Mouse (Mus musculus) CH12.LX (cell line): ENCODE measurements around the gene 3830406C13Rik. TPM values are rescaled to one million over a fixed set of nuclear protein-coding genes. Genes with fewer than 3 reads are reported as not detected.

ENCODE experiments used
- DNase-seq: peaks from one replicate; pipeline ENCODE4 v3.0.0-alpha.2; 2013; ENCODE audit errors: extremely low read depth
- H3K27ac ChIP-seq: 2 replicates; pipeline ENCODE4 v1.5.1; 2012; ENCODE audit warnings: low read depth, mild to moderate bottlenecking, control low read depth, moderate library complexity; ENCODE audit not compliant: insufficient read depth
- H3K27me3 ChIP-seq: replicated peaks from 2 replicates; pipeline ENCODE3; 2012; ENCODE audit warnings: inconsistent platforms
- H3K36me3 ChIP-seq, 2 experiments: replicated peaks in 1 of 2; 2 replicates each; pipeline versions ENCODE3 to v1.6.1; 2012; ENCODE audit warnings: inconsistent platforms in 1 of 2, low read length in 1 of 2, mild to moderate bottlenecking in 1 of 2, mixed read lengths in 1 of 2, moderate library complexity in 1 of 2; ENCODE audit not compliant: control insufficient read depth in 1 of 2, insufficient read depth in 1 of 2
- H3K4me1 ChIP-seq, 2 experiments: 2 replicates each; pipeline ENCODE4 v1.6.1; 2012; ENCODE audit warnings: inconsistent platforms in 1 of 2, moderate library complexity in 1 of 2; ENCODE audit not compliant: insufficient read depth in 2 of 2, control insufficient read depth in 1 of 2
- H3K4me2 ChIP-seq: 2 replicates; pipeline ENCODE4 v1.6.1; 2012; ENCODE audit warnings: low read depth, mild to moderate bottlenecking, control low read depth; ENCODE audit not compliant: poor library complexity, insufficient read depth, severe bottlenecking
- H3K4me3 ChIP-seq, 3 experiments: fragments of 150-350 bp in 1 of 3; sonication (generic) in 1 of 3; replicated peaks in 1 of 3; 2 replicates each; pipeline versions ENCODE3 to v1.5.1; 2011 to 2012; ENCODE audit warnings: low read depth in 2 of 3, low read length in 2 of 3, mild to moderate bottlenecking in 2 of 3, moderate library complexity in 2 of 3, control low read depth in 1 of 3, improper control_type of control experiment in 1 of 3, inconsistent platforms in 1 of 3, mixed read lengths in 1 of 3; ENCODE audit not compliant: poor library complexity in 1 of 3
- H3K79me2 ChIP-seq: replicated peaks from 2 replicates; pipeline ENCODE4 v1.6.1; 2012; ENCODE audit warnings: mild to moderate bottlenecking, moderate library complexity; ENCODE audit not compliant: control insufficient read depth, poor library complexity, insufficient read depth, severe bottlenecking; ENCODE audit errors: extremely low read depth
- H3K9ac ChIP-seq: 2 replicates; pipeline ENCODE4 v1.6.1; 2012; ENCODE audit warnings: low read depth, mild to moderate bottlenecking, control low read depth, moderate library complexity; ENCODE audit not compliant: insufficient read depth
- H3K9me3 ChIP-seq: replicated peaks from 2 replicates; pipeline ENCODE3; 2012; ENCODE audit warnings: low read length, inconsistent platforms, mixed read lengths
- BHLHE40 ChIP-seq: IDR thresholded peaks from 2 replicates; pipeline ENCODE4 v1.6.1; 2011; ENCODE audit warnings: mild to moderate bottlenecking, low read depth, low read length, improper control_type of control experiment
- CHD2 ChIP-seq: IDR thresholded peaks from 2 replicates; pipeline ENCODE4 v1.6.1; 2011; ENCODE audit warnings: low read length, improper control_type of control experiment
- E2F4 ChIP-seq: IDR thresholded peaks from 2 replicates; pipeline ENCODE4 v1.6.1; 2011; ENCODE audit warnings: low read depth, low read length, improper control_type of control experiment; ENCODE audit not compliant: insufficient replicate concordance
- GABPA ChIP-seq: IDR thresholded peaks from 2 replicates; pipeline ENCODE4 v1.6.1; 2012; ENCODE audit warnings: low read depth, low read length, improper control_type of control experiment, inconsistent platforms; ENCODE audit not compliant: insufficient replicate concordance
- HCFC1 ChIP-seq: IDR thresholded peaks from 2 replicates; pipeline ENCODE4 v1.6.1; 2012; ENCODE audit warnings: low read depth, mild to moderate bottlenecking, inconsistent platforms, low read length, improper control_type of control experiment
- JUN ChIP-seq: IDR thresholded peaks from 2 replicates; pipeline ENCODE4 v1.6.1; 2011; ENCODE audit warnings: low read depth, mild to moderate bottlenecking, low read length, improper control_type of control experiment, moderate library complexity; ENCODE audit not compliant: insufficient read depth
- JUND ChIP-seq: conservative IDR thresholded peaks from 2 replicates; pipeline ENCODE4 v1.6.1; 2011; ENCODE audit warnings: low read depth, low read length, improper control_type of control experiment
- KAT2A ChIP-seq: IDR thresholded peaks from 2 replicates; pipeline ENCODE4 v1.6.1; 2012; ENCODE audit warnings: low read length, improper control_type of control experiment, inconsistent platforms; ENCODE audit not compliant: insufficient replicate concordance
- MAFK ChIP-seq: IDR thresholded peaks from 2 replicates; pipeline ENCODE4 v1.6.1; 2011; ENCODE audit warnings: low read length, improper control_type of control experiment; ENCODE audit not compliant: insufficient replicate concordance
- MXI1 ChIP-seq: IDR thresholded peaks from 2 replicates; pipeline ENCODE4 v1.6.1; 2011; ENCODE audit warnings: mild to moderate bottlenecking, low read depth, low read length, improper control_type of control experiment
- PAX5 ChIP-seq: IDR thresholded peaks from 2 replicates; pipeline ENCODE4 v1.6.1; 2012; ENCODE audit warnings: low read length, inconsistent platforms, mixed read lengths
- SIN3A ChIP-seq: IDR thresholded peaks from 2 replicates; pipeline ENCODE4 v1.6.1; 2012; ENCODE audit warnings: low read length, improper control_type of control experiment, inconsistent platforms
- UBTF ChIP-seq: IDR thresholded peaks from 2 replicates; pipeline ENCODE4 v1.6.1; 2012; ENCODE audit warnings: low read depth, mild to moderate bottlenecking, inconsistent platforms, low read length, improper control_type of control experiment, moderate library complexity
- ZC3H11A ChIP-seq: IDR thresholded peaks from 2 replicates; pipeline ENCODE4 v1.6.1; 2012; ENCODE audit warnings: low read depth, mild to moderate bottlenecking, inconsistent platforms, low read length, improper control_type of control experiment
- ZMIZ1 ChIP-seq: IDR thresholded peaks from 2 replicates; pipeline ENCODE4 v1.6.1; 2012; ENCODE audit warnings: low read depth, mild to moderate bottlenecking, inconsistent platforms, low read length, improper control_type of control experiment
- dilution Hi-C: fragments of 300-500 bp; cut with MboI; formaldehyde crosslinking; loops from 2 replicates; pipeline ENCODE4 v1.14.3; 2020; ENCODE audit warnings: low sequenced_read_pairs; ENCODE audit not compliant: extremely low pct_unique_long_range_greater_than_20kb, extremely low pct_ligation_motif_present
- in situ Hi-C: fragments of 300-500 bp; cut with MboI; formaldehyde crosslinking; loops from 3 replicates; pipeline ENCODE4 v1.14.3; 2019; ENCODE audit warnings: low sequenced_read_pairs, low pct_ligation_motif_present, low pct_unique_long_range_greater_than_20kb, mixed read lengths
- polyA plus RNA-seq: library from polyadenylated mRNA; unstranded; fragments of >175 nt; gene quantifications from 2 replicates; pipeline ENCODE4 v1.2.1, GENCODE M21; 2012; ENCODE audit warnings: low read depth; ENCODE audit not compliant: insufficient read length
- total RNA-seq, 2 experiments: library from RNA; depleted of rRNA; stranded (reverse); fragments of 300-350 nt in 1 of 2; fragments of >200 nt in 1 of 2; gene quantifications; 2 replicates each; pipeline ENCODE4 v1.2.3; 2012 to 2014

Gene 3830406C13Rik
- total and polyA plus RNA-seq, 3 experiments: 14.5 to 28.7 (median 27.8) TPM

DNA sequence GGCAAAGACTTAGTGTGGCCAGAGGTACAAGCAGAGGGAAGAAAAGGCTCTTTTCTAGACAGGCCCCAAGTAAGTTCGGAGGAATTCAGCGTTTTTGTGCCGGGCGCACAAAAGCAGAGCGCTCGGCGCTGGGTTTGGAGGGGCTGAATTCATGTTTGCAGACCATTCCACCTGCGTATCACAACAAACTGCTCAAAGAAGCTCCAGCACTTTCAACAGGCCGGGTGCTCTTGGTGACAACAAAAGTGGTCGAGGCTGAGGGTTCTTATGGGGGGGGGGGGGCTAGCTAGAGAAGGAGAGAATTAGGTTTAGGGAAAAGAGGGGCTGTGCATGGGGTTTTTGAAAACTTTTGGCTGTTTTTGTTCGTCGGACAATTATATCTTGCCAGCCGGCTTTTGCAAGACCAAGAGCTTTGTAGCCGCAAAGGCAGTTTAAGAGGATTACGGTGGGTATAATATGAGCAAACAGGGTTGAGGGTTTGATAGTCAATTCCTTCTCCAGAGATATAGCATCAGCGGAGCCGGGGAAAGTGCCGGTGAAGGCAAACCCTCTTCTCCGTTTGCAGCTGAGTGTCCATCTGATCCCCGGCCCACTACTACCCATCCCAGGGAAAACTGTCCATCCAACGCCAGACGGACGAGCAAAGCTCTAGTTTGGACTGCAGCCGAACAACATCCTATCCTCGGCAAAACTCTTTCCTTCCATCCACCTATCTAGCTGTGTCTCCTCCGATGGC, 63.1 kb downstream of the 3830406C13Rik start:
- H3K27ac ChIP-seq: no peak overlapping the region
- no peak overlapping the region for H3K4me2 ChIP-seq
- peaks cover 22% of the 10 kb centered on the region for H3K9me3 ChIP-seq
- H3K79me2 ChIP-seq: no peaks in the 10 kb centered on the region
- no peak for TF ChIP-seq ZC3H11A
- no peak for TF ChIP-seq HCFC1
- TF ChIP-seq CHD2: no peak
- TF ChIP-seq MXI1: no peak
- in situ Hi-C loops (no loop called here), dilution Hi-C loops (no loop called here)
- no peak overlapping the region for H3K9ac ChIP-seq
- H3K27me3 ChIP-seq: no peaks in the 10 kb centered on the region
- no peak overlapping the region for H3K4me3 ChIP-seq
- DNase-seq: no peak
- no peaks in the 10 kb centered on the region for H3K36me3 ChIP-seq
- H3K4me1 ChIP-seq: no peaks in the 10 kb centered on the region

- Histone ChIP-seq H3K27ac (no peak within 1 kb of the TSS), H3K4me2 (no peak within 1 kb of the TSS), H3K4me1 (no peaks in the 10 kb centered on the region), H3K79me2 (no peaks in the 10 kb centered on the region), H3K36me3 (no peaks in the 10 kb centered on the region), H3K9ac (no peak within 1 kb of the TSS), H3K4me3 (no peak within 1 kb of the TSS), H3K27me3 (no peaks in the 10 kb centered on the region), H3K9me3 (peaks cover 22% of the 10 kb centered on the region)
- dilution Hi-C loops (no loop called here), in situ Hi-C loops (no loop called here)
- TF ChIP-seq CHD2 (no peak), SIN3A (no peak), JUND (no peak), PAX5 (no peak), JUN (no peak), GABPA (no peak), UBTF (no peak), KAT2A (no peak), MAFK (no peak), E2F4 (no peak), BHLHE40 (no peak), ZMIZ1 (no peak), HCFC1 (no peak)
- no peak for DNase-seq
These were observed 64.1 kb downstream of the 3830406C13Rik start, which contains the start of gene Fezf2 for GRCm38 (mm10) chr14:12348089-12348488. Gene Fezf2 (minus strand): TSS chr14:12348189.
